29 mouse cellular contexts compared by ENCODE assay signal in the genomic region with DNA sequence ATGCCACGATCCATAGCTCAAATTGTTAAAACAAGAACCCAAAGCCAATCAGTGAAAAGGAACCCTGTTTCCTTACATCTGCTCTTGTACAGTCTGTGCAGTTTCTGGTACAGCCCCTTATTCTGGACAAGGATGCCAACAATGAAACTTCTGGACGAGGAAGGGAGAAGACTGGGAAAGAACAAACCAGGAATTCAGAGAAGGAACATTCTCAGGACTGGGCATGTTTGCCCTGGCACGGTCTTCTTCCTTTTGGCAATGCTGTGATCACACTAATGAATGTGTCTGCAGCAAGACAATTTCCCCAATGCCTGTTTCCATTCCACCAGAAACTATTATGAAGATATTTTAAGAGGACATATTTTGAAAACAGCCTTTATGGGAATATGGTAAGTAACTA. TPM values are rescaled to one million over a fixed set of nuclear protein-coding genes. Genes with fewer than 3 reads are reported as not detected.
DNase-seq lines count a peak whose midpoint lies in the region; ATAC-seq and TF ChIP-seq lines count a peak whose summit lies in the region.
"Had no signal": no experiment of that assay in that cellular context is flagged by ENCODE, and none has a peak within 500 bp of the region (broad histone marks: within the 10 kb centered on the region; RNA-seq: fewer than 3 reads in every experiment).

No protein-coding gene starts in this region.

- intact Hi-C loops in heart, adult 2 months (cut with DNase I): no loop called here

- no peaks in the 10 kb centered on the region for H3K27me3 ChIP-seq in heart, adult 2 months (ENCODE audit: control insufficient read depth, insufficient read depth, low read length)
- no peaks in the 10 kb centered on the region for H3K27me3 ChIP-seq in hindbrain, embryonic 16.5 days (replicated peaks; ENCODE audit: control insufficient read depth, insufficient read depth, low read length)
- H3K27me3 ChIP-seq in hindbrain, embryonic 11.5 days (ENCODE audit: control insufficient read depth, insufficient read depth, low read length): no peaks in the 10 kb centered on the region
- no peaks in the 10 kb centered on the region for H3K27me3 ChIP-seq in limb, embryonic 15.5 days
- H3K27me3 ChIP-seq: CH12.LX; embryonic facial prominence, embryonic 13.5 days; forebrain, embryonic 15.5 days; hindbrain, embryonic 13.5 days; liver, embryonic 13.5 days; Patski had no signal

- no peaks in the 10 kb centered on the region for H3K9me3 ChIP-seq in hindbrain, embryonic 16.5 days (ENCODE audit: control insufficient read depth, low read length)
- H3K9me3 ChIP-seq in hindbrain, embryonic 11.5 days (ENCODE audit: control insufficient read depth, low read length): no peaks in the 10 kb centered on the region
- H3K9me3 ChIP-seq in limb, embryonic 15.5 days: no peaks in the 10 kb centered on the region
- H3K9me3 ChIP-seq: embryonic facial prominence, embryonic 13.5 days; forebrain, embryonic 15.5 days; G1E; hindbrain, embryonic 13.5 days; liver, embryonic 13.5 days; midbrain, embryonic 10.5 days had no signal

- no peak overlapping the region for H3K4me3 ChIP-seq in heart, adult 2 months
- H3K4me3 ChIP-seq in hindbrain, embryonic 16.5 days (ENCODE audit: low read length): no peak overlapping the region
- no peak overlapping the region for H3K4me3 ChIP-seq in hindbrain, embryonic 11.5 days (ENCODE audit: low read depth, low read length)
- H3K4me3 ChIP-seq in limb, embryonic 15.5 days: no peak overlapping the region
- H3K4me3 ChIP-seq: embryonic facial prominence, embryonic 13.5 days; forebrain, embryonic 15.5 days; hindbrain, embryonic 13.5 days; liver, embryonic 13.5 days; midbrain, embryonic 10.5 days; myocyte had no signal

- no peak for TF ChIP-seq EP300 in heart, adult 2 months (IDR thresholded peaks at IDR 0.05; ENCODE audit: insufficient read depth, low read depth, low read length)

- no peak overlapping the region for H3K4me2 ChIP-seq in hindbrain, embryonic 16.5 days (ENCODE audit: low read length)
- no peak overlapping the region for H3K4me2 ChIP-seq in hindbrain, embryonic 11.5 days (replicated peaks; ENCODE audit: low read depth, low read length)
- no peak overlapping the region for H3K4me2 ChIP-seq in limb, embryonic 15.5 days
- H3K4me2 ChIP-seq: embryonic facial prominence, embryonic 13.5 days; forebrain, embryonic 15.5 days; hindbrain, embryonic 13.5 days; liver, embryonic 13.5 days; lung, embryonic 14.5 days had no signal

- no peak for DNase-seq in heart, adult 2 months
- no peak for DNase-seq in heart, adult 8-10 months (ENCODE audit: low spot score)
- no peak for DNase-seq in hindbrain, embryonic 11.5 days (ENCODE audit: low spot score)
- DNase-seq in right cerebral cortex, postnatal 10 days (ENCODE audit: low spot score in 2 of 2): peak; percentile 37 to 43
- DNase-seq in right cerebral cortex, postnatal 4 days: no peak
- DNase-seq: adrenal gland, adult 2 months; B cell, adult 2 months; cerebellum, adult 11-12 months; cerebellum, postnatal 25 days; gastrocnemius, postnatal 25 days; kidney, adult 2 months; liver, embryonic 13.5 days; lung, embryonic 14.5 days; right cerebral cortex, adult 18-20 months; thymus, adult 18-20 months; thymus, postnatal 36 days had no signal

- no peak overlapping the region for H3K9ac ChIP-seq in heart, adult 2 months (ENCODE audit: low read depth, low read length)
- H3K9ac ChIP-seq in hindbrain, embryonic 16.5 days (ENCODE audit: low read depth, low read length): no peak overlapping the region
- H3K9ac ChIP-seq in hindbrain, embryonic 11.5 days (ENCODE audit: low read depth, low read length): no peak overlapping the region
- no peak overlapping the region for H3K9ac ChIP-seq in limb, embryonic 15.5 days
- H3K9ac ChIP-seq: embryonic facial prominence, embryonic 13.5 days; forebrain, embryonic 15.5 days; hindbrain, embryonic 13.5 days; liver, embryonic 13.5 days; lung, embryonic 14.5 days had no signal

- no peak for ATAC-seq in hindbrain, embryonic 16.5 days
- ATAC-seq in hindbrain, embryonic 11.5 days (ENCODE audit: low FRiP score): no peak
- ATAC-seq in limb, embryonic 15.5 days (ENCODE audit: insufficient number of reproducible peaks, low FRiP score, low TSS enrichment, low read depth): no peak
- ATAC-seq: forebrain, embryonic 15.5 days; midbrain, embryonic 16.5 days; Patski had no signal

- TF ChIP-seq CTCF in heart, adult 2 months (IDR thresholded peaks at IDR 0.05): no peak

- H3K79me2 ChIP-seq in heart, adult 2 months (replicated peaks; ENCODE audit: control insufficient read depth, insufficient read depth, low read length): peaks cover 6% of the 10 kb centered on the region

- peaks cover 14% of the 10 kb centered on the region for H3K4me1 ChIP-seq in heart, adult 2 months (ENCODE audit: control insufficient read depth, insufficient read depth, low read length)
- no peaks in the 10 kb centered on the region for H3K4me1 ChIP-seq in hindbrain, embryonic 16.5 days (ENCODE audit: control insufficient read depth, insufficient read depth, low read depth, low read length)
- no peaks in the 10 kb centered on the region for H3K4me1 ChIP-seq in hindbrain, embryonic 11.5 days (replicated peaks; ENCODE audit: control insufficient read depth, insufficient read depth, low read length)
- peaks cover 5% of the 10 kb centered on the region; the same call in 1 of the 2 replicates for H3K4me1 ChIP-seq in limb, embryonic 15.5 days
- H3K4me1 ChIP-seq: hindbrain, embryonic 13.5 days; midbrain, embryonic 10.5 days had no signal

- H3K27ac ChIP-seq in heart, adult 2 months: peak overlapping the region; percentile 12; the same call in 1 of the 2 replicates
- H3K27ac ChIP-seq in hindbrain, embryonic 16.5 days (ENCODE audit: low read depth, low read length): 0 out of 2 replicates have a peak overlapping the region, but pooled peaks have one; percentile 12
- no peak overlapping the region for H3K27ac ChIP-seq in hindbrain, embryonic 11.5 days (ENCODE audit: low read depth, low read length)
- peak overlapping the region; percentile 64; the same call in 1 of the 2 replicates for H3K27ac ChIP-seq in limb, embryonic 15.5 days
- H3K27ac ChIP-seq: embryonic facial prominence, embryonic 13.5 days; forebrain, embryonic 15.5 days; hindbrain, embryonic 13.5 days; kidney, postnatal 0 days; liver, embryonic 13.5 days; macrophage; midbrain, embryonic 10.5 days had no signal

- no peak for TF ChIP-seq POLR2A in heart, adult 2 months (IDR thresholded peaks at IDR 0.05; ENCODE audit: insufficient read depth, low read depth, low read length)

- WGBS in heart, adult 2 months: 57% methylated on average over 3 of the region's 3 CpGs
- 76% methylated on average over 3 of the region's 3 CpGs for WGBS in hindbrain, embryonic 16.5 days
- 91% methylated on average over 3 of the region's 3 CpGs for WGBS in hindbrain, embryonic 11.5 days
- 61% methylated on average over 3 of the region's 3 CpGs for WGBS in limb, embryonic 15.5 days

- H3K36me3 ChIP-seq in heart, adult 2 months (ENCODE audit: control insufficient read depth, insufficient read depth, low read length): peaks cover 27% of the 10 kb centered on the region
- H3K36me3 ChIP-seq in hindbrain, embryonic 16.5 days (ENCODE audit: control insufficient read depth, insufficient read depth, low read length): no peaks in the 10 kb centered on the region
- no peaks in the 10 kb centered on the region for H3K36me3 ChIP-seq in hindbrain, embryonic 11.5 days (ENCODE audit: control insufficient read depth, insufficient read depth, low read length)
- H3K36me3 ChIP-seq in limb, embryonic 15.5 days: peaks cover 12% of the 10 kb centered on the region; the same call in 1 of the 2 replicates

RNA-seq across cellular contexts. Expression of gene Ube2h, which starts 55.6 kb away (rescaled TPM):
- total RNA-seq in heart, adult 2 months (2021): 10 to 100 TPM; 61.5 to 61.7 TPM
- 29.4 and 44.2 TPM in 2 replicates for polyA plus RNA-seq in heart, adult 2 months (2012; rRNA removed)
- 10 to 100 TPM; 59.8 to 73.0 (median 62.5) TPM for total RNA-seq in heart, adult 8-10 months (2022)
- polyA plus RNA-seq in hindbrain, embryonic 16.5 days (2015; fragmentation: Nextera tagmentation; extraction: Ambion mirVana): 53.1 and 55.6 TPM in 2 replicates
- polyA plus RNA-seq in hindbrain, embryonic 11.5 days (2014; fragmentation: Nextera tagmentation; extraction: Ambion mirVana): 54.9 and 56.1 TPM in 2 replicates
- 40.2 and 41.8 TPM in 2 replicates for polyA plus RNA-seq in limb, embryonic 15.5 days (2015; fragmentation: Nextera tagmentation; extraction: Ambion mirVana)

Comparison
In these comparisons a context has a peak if more than half of its experiments do, and no peak if none do; other contexts are left out.
1. DNase-seq: peak in right cerebral cortex, postnatal 10 days (2 of 2); none in heart, adult 2 months (0 of 2), heart, adult 8-10 months (single experiment), hindbrain, embryonic 11.5 days (single experiment) and right cerebral cortex, postnatal 4 days (single experiment).